Mouse (Mus musculus) intestine, embryonic 15.5 days (tissue): ENCODE measurements around the gene Hes3. TPM values are rescaled to one million over a fixed set of nuclear protein-coding genes. Genes with fewer than 3 reads are reported as not detected.

Experiments used
- ATAC-seq: fragments of 200-750 bp; cut with Nextera tagmentation; 2 replicates; pipeline ENCODE4 v1.8.0; 2017; ENCODE audit warnings: moderate TSS enrichment, moderate library complexity
- H3K27ac ChIP-seq: fragments of 300-500 bp; sonication (generic); 2 replicates; pipeline ENCODE4 v1.5.1; 2015; ENCODE audit warnings: mild to moderate bottlenecking, inconsistent platforms
- H3K27me3 ChIP-seq: fragments of 300-500 bp; sonication (generic); replicated peaks from 2 replicates; pipeline ENCODE4 v1.6.1; 2015; ENCODE audit warnings: inconsistent platforms
- H3K36me3 ChIP-seq: fragments of 300-500 bp; sonication (generic); 2 replicates; pipeline ENCODE4 v1.6.1; 2015; ENCODE audit warnings: inconsistent platforms
- H3K4me1 ChIP-seq: fragments of 300-500 bp; sonication (generic); replicated peaks from 2 replicates; pipeline ENCODE4 v1.6.1; 2015; ENCODE audit warnings: inconsistent platforms
- H3K4me2 ChIP-seq: fragments of 300-500 bp; sonication (generic); replicated peaks from 2 replicates; pipeline ENCODE4 v1.6.1; 2015; ENCODE audit warnings: mild to moderate bottlenecking, inconsistent platforms
- H3K4me3 ChIP-seq: fragments of 300-500 bp; sonication (generic); replicated peaks from 2 replicates; pipeline ENCODE4 v1.5.1; 2015; ENCODE audit warnings: inconsistent platforms
- H3K9ac ChIP-seq: fragments of 300-500 bp; sonication (generic); 2 replicates; pipeline ENCODE4 v1.6.1; 2015; ENCODE audit warnings: inconsistent platforms
- H3K9me3 ChIP-seq: fragments of 300-500 bp; sonication (generic); 2 replicates; pipeline ENCODE4 v1.6.1; 2016; ENCODE audit warnings: inconsistent platforms
- WGBS: fragments of 180-500 bp; shearing (Covaris S2); methylation state at CpG from one replicate; pipeline ENCODE4 v1.1.7; 2015; 5-methylcytosine and 5-hydroxymethylcytosine counted together
- polyA plus RNA-seq: library from polyadenylated mRNA; unstranded; fragments of >200 nt; fragmentation: Nextera tagmentation; extraction: Ambion mirVana; gene quantifications from 2 replicates; pipeline ENCODE4 v1.2.1, GENCODE M21; 2015

Hes3 gene
- polyA plus RNA-seq, 1 experiment from 2014 or later, result not detected

DNA sequence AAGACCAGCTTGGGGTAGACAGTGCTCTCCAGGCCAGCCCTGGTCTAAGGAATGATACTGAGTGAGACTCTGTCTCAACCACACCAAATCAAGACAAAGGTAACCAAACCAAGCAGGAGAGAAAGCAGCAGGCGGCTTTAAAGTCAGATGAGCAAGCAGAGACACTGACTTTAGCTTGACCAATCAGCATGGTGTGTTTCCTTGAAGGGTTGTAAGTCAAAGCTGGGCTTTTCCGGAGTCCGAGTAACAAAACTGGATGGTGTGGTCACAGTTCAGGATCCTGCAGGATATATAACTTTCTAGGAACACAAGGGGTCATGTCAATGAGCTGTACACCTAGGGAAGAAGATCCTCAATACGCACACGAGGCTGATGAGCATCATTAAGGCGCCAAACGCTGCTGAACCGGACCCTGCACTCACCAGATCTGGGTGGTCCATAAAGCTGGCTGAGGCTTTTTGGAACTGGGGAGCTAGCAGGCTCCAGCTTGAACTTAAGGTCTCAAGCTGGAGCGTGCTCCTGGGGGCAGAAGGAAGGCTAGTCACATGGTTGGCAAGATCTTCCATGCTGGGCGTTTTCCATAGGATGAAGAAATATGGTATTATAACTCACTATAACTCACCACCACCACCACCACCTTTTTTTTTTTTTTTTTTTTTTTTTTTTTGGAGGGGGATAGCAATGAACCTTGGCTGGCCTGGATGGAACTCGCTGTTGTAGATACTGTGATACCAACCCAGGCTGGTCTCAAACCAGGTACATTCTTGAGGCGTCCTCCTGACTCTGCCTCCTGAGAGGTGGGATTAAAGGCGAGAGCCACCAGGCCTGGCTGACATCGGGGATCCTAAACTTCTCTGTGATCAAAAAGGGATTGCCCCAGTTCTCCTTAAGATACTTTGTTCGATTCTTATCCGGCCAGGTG is 33.4 kb upstream of the Hes3 start:
- 54% methylated on average over 16 of the region's 16 CpGs for WGBS
- no peaks in the 10 kb centered on the region for H3K9me3 ChIP-seq
- H3K27me3 ChIP-seq, result no peaks in the 10 kb centered on the region
- peak; percentile 55; the same call in 1 of the 2 replicates for ATAC-seq
- no peak overlapping the region for H3K27ac ChIP-seq
- no peak overlapping the region for H3K9ac ChIP-seq
- H3K4me2 ChIP-seq, result peak overlapping the region; percentile 46; the same call in 1 of the 2 replicates
- H3K36me3 ChIP-seq, result peaks cover 13% of the 10 kb centered on the region
- peak overlapping the region; percentile 100 for H3K4me3 ChIP-seq
- H3K4me1 ChIP-seq, result peaks cover 14% of the 10 kb centered on the region

DNA sequence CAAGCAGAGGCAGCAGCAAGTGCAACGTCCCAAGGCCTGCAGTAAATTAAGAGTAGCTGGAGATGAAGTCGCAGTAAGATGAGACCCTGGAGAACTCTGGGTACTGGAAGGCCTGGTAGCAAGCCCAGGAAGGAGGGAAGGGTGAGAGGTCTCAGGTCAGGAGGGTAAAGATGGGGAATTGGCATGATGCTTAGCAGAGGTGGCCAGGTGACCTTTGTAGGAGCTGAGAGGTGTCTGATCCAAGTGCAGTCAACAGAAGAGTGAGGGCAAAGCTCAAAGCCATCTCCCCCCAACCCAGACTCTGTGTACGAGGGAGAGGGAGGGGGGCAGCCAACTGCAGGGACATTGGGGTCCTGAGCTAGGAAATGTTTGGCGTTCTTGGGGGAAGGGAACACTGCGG is 30.0 kb upstream of the Hes3 start:
- H3K36me3 ChIP-seq, result no peaks in the 10 kb centered on the region
- H3K4me2 ChIP-seq, result no peak overlapping the region
- ATAC-seq, result no peak
- WGBS, result 43% methylated on average over 5 of the region's 5 CpGs
- no peak overlapping the region for H3K27ac ChIP-seq
- H3K4me3 ChIP-seq, result no peak overlapping the region
- no peak overlapping the region for H3K9ac ChIP-seq
- peaks cover 13% of the 10 kb centered on the region; the same call in 1 of the 2 replicates for H3K4me1 ChIP-seq
- H3K27me3 ChIP-seq, result peaks cover 18% of the 10 kb centered on the region
- no peaks in the 10 kb centered on the region for H3K9me3 ChIP-seq

GRCm38 (mm10) chr4:152318517-152319234 is 27.2 kb upstream of the Hes3 start, which contains the start of gene Rnf207:
Rnf207 (minus strand) TSS chr4:152318993.
- peak; percentile 39; the same call in 1 of the 2 replicates for ATAC-seq
- H3K4me1 ChIP-seq, result peaks cover 20% of the 10 kb centered on the region; the same call in 1 of the 2 replicates
- no peaks in the 10 kb centered on the region for H3K36me3 ChIP-seq
- H3K9me3 ChIP-seq, result no peaks in the 10 kb centered on the region
- peak within 1 kb of the TSS; percentile 37 for H3K9ac ChIP-seq
- H3K27ac ChIP-seq, result no peak within 1 kb of the TSS
- peaks cover 44% of the 10 kb centered on the region for H3K27me3 ChIP-seq
- H3K4me3 ChIP-seq, result peak within 1 kb of the TSS; percentile 20; the same call in 1 of the 2 replicates
- WGBS, result 5% methylated on average over 26 of the region's 26 CpGs
- peak within 1 kb of the TSS; percentile 57 for H3K4me2 ChIP-seq

GRCm38 (mm10) chr4:152317631-152318033 is 26.2 kb upstream of the Hes3 start:
- no peak for ATAC-seq
- H3K9me3 ChIP-seq, result no peaks in the 10 kb centered on the region
- H3K4me3 ChIP-seq, result no peak overlapping the region
- WGBS, result 76% methylated on average over 6 of the region's 6 CpGs
- H3K36me3 ChIP-seq, result no peaks in the 10 kb centered on the region
- peaks cover 31% of the 10 kb centered on the region for H3K4me1 ChIP-seq
- H3K27me3 ChIP-seq, result peaks cover 55% of the 10 kb centered on the region
- no peak overlapping the region for H3K27ac ChIP-seq
- no peak overlapping the region for H3K9ac ChIP-seq
- H3K4me2 ChIP-seq, result peak overlapping the region; percentile 17; the same call in 1 of the 2 replicates

DNA sequence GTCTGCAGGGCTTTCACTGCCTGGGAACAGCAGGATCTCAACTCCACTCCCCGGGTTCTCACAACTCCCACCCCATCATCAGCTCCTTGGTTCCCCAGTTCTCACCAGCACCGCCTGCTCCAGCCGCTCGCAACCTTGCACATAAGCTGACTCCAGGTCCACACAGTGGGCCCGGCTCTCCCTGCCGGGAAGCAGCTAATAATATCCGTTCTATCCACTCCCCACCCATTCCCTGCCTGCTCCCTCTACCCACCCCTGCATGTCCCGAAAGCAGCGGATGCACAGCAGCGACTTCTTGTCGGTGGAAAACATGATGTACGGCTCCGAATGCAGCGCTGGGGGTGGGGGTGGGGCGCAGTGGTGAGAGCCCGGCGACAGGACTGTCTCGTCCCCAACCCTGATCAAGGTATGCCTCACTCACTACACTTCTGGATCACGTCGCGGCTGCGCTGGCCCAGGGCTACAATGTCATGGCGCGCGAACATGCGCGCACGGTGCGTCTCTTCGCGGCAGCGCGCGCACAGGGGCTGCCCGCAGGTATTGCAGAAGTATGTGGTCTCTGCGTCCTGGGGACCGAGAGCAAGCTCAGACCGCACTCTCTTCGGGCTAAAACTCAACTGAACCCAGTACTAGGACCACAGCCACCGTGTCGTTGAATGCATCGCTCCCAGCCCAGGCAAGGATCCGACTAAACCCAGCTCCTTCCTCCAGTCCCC is 24.2 kb upstream of the Hes3 start:
- Histone ChIP-seq H3K27me3 (peaks cover 75% of the 10 kb centered on the region), H3K4me3 (peak overlapping the region; percentile 23), H3K4me2 (peak overlapping the region; percentile 55), H3K9ac (no peak overlapping the region), H3K27ac (no peak overlapping the region), H3K36me3 (no peaks in the 10 kb centered on the region), H3K9me3 (no peaks in the 10 kb centered on the region), H3K4me1 (peaks cover 37% of the 10 kb centered on the region)
- no peak for ATAC-seq
- 2% methylated on average over 43 of the region's 43 CpGs for WGBS

- Histone ChIP-seq H3K9me3 (no peaks in the 10 kb centered on the region), H3K4me1 (peaks cover 35% of the 10 kb centered on the region), H3K4me3 (no peak overlapping the region), H3K4me2 (peak overlapping the region; percentile 66), H3K27me3 (peaks cover 75% of the 10 kb centered on the region), H3K36me3 (no peaks in the 10 kb centered on the region), H3K27ac (no peak overlapping the region), H3K9ac (no peak overlapping the region)
- ATAC-seq, result 0 out of 2 replicates have a peak, but pooled peaks have one; percentile 13
These were observed 22.5 kb upstream of the Hes3 start for GRCm38 (mm10) chr4:152313934-152314333.

DNA sequence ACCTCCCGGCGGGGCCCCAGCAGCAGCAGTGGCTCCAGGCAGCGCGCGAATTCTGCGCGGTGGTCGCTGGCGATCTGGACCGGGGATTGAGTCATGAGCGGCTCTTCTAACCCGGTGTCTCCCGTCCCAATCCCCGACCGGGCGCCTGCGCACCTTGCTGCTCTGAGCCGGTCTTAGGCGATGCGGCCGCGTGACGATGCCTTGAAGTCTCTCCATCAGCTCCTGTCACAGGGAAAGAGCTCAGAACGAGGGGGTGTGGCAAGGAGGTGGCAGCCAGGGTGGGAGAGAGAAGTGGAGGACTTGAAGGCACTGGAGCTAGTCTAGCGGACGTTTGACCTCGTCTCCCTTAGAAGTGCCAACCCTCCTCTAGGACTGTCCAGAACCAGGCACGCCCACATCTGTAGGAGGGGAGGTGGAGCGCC is 21.8 kb upstream of the Hes3 start:
- ATAC-seq, result peak; percentile 61
- no peak overlapping the region for H3K27ac ChIP-seq
- H3K4me2 ChIP-seq, result peak overlapping the region; percentile 66
- H3K9ac ChIP-seq, result 0 out of 2 replicates have a peak overlapping the region, but pooled peaks have one; percentile 12
- under 1% methylated on average over 29 of the region's 29 CpGs for WGBS
- H3K4me3 ChIP-seq, result peak overlapping the region; percentile 28
- no peaks in the 10 kb centered on the region for H3K36me3 ChIP-seq
- peaks cover 28% of the 10 kb centered on the region for H3K4me1 ChIP-seq
- peaks cover 71% of the 10 kb centered on the region for H3K27me3 ChIP-seq
- no peaks in the 10 kb centered on the region for H3K9me3 ChIP-seq

GRCm38 (mm10) chr4:152312186-152312585 is 20.7 kb upstream of the Hes3 start:
- peak overlapping the region; percentile 28 for H3K4me3 ChIP-seq
- no peaks in the 10 kb centered on the region for H3K9me3 ChIP-seq
- 3% methylated on average over 14 of the region's 14 CpGs for WGBS
- ATAC-seq, result peak; percentile 13; the same call in 1 of the 2 replicates
- peak overlapping the region; percentile 14; the same call in 1 of the 2 replicates for H3K9ac ChIP-seq
- peaks cover 25% of the 10 kb centered on the region for H3K4me1 ChIP-seq
- peak overlapping the region; percentile 66 for H3K4me2 ChIP-seq
- no peak overlapping the region for H3K27ac ChIP-seq
- peaks cover 62% of the 10 kb centered on the region for H3K27me3 ChIP-seq
- no peaks in the 10 kb centered on the region for H3K36me3 ChIP-seq

GRCm38 (mm10) chr4:152307542-152307941 is 16.1 kb upstream of the Hes3 start:
- H3K4me3 ChIP-seq, result no peak overlapping the region
- peaks cover 5% of the 10 kb centered on the region; the same call in 1 of the 2 replicates for H3K4me1 ChIP-seq
- H3K27me3 ChIP-seq, result peaks cover 20% of the 10 kb centered on the region
- peaks cover 14% of the 10 kb centered on the region; the same call in 1 of the 2 replicates for H3K36me3 ChIP-seq
- WGBS, result 77% methylated on average over 9 of the region's 9 CpGs
- no peaks in the 10 kb centered on the region for H3K9me3 ChIP-seq
- H3K9ac ChIP-seq, result no peak overlapping the region
- no peak for ATAC-seq
- no peak overlapping the region for H3K4me2 ChIP-seq
- H3K27ac ChIP-seq, result no peak overlapping the region

DNA sequence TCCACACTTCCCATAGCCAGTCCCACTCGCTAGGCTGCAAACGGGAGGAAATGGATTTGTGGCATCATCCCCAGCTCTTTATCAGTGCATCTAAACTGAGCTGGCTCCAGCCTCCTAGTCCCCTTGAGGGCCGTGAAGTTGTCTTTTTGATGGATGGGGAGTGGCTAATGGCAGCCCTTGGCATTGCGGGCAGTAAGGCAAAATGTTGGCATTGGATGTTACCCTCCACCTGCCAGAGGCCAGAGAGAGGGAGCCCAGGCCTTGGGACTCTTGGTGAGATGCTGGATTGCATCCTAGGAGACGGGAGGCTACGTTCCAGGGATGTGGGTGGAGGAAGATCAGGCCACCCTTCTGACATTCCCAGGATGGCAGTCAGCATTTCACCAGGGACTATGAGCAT is 14.5 kb upstream of the Hes3 start:
- peaks cover 4% of the 10 kb centered on the region; the same call in 1 of the 2 replicates for H3K27me3 ChIP-seq
- H3K27ac ChIP-seq, result no peak overlapping the region
- no peak overlapping the region for H3K4me3 ChIP-seq
- no peak overlapping the region for H3K9ac ChIP-seq
- no peak overlapping the region for H3K4me2 ChIP-seq
- H3K36me3 ChIP-seq, result peaks cover 16% of the 10 kb centered on the region; the same call in 1 of the 2 replicates
- no peak for ATAC-seq
- no peaks in the 10 kb centered on the region for H3K4me1 ChIP-seq
- H3K9me3 ChIP-seq, result no peaks in the 10 kb centered on the region
- 73% methylated on average over 6 of the region's 6 CpGs for WGBS

GRCm38 (mm10) chr4:152304685-152305084 is 13.2 kb upstream of the Hes3 start:
- H3K4me3 ChIP-seq, result no peak overlapping the region
- H3K27me3 ChIP-seq, result no peaks in the 10 kb centered on the region
- ATAC-seq, result no peak
- H3K9me3 ChIP-seq, result no peaks in the 10 kb centered on the region
- H3K4me1 ChIP-seq, result no peaks in the 10 kb centered on the region
- no peak overlapping the region for H3K27ac ChIP-seq
- H3K36me3 ChIP-seq, result peaks cover 19% of the 10 kb centered on the region; the same call in 1 of the 2 replicates
- no peak overlapping the region for H3K9ac ChIP-seq
- 90% methylated on average over 6 of the region's 6 CpGs for WGBS
- H3K4me2 ChIP-seq, result no peak overlapping the region
